Mouse (Mus musculus): Measurements from ENCODE around the gene Dcbld1. TPM values are rescaled to one million over a fixed set of nuclear protein-coding genes. Genes with fewer than 3 reads are reported as not detected.

Gene Dcbld1
- polyA plus RNA-seq (2015; fragmentation: Nextera tagmentation; extraction: Ambion mirVana): 4.2 and 4.4 TPM in 2 replicates

DNA sequence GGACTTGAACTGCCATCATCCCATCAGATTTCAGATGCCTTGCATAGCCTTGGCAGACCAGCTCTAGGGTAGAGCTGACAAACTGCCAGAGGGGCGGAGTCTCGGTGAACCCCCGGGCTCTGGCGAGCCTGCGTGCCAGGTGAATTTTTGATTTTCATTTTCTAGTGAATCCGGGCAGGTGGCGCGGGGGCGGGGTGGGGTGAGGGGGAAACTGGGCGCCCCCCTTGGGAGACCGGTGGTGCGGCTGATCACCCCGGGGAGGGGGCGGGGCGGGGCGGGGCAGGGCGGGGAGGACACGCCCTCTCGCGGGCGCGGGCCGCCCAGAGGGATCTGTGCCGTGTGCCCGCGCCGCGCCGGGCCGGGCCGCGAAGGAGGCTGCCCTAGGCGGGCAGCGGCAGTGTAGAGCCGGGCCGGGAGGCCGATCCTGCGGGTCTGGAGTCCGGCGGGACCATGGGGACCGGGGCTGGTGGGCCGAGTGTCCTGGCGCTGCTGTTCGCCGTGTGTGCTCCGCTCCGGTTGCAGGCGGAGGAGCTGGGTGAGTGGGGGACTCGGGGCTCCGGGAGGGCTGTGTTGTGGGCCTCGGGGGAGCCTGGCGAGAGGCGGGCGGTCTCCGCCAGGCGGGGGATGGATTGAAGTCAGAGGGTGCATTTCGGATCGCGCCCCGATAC lies at the start of gene Dcbld1:
TSS of gene Dcbld1 (plus strand) at position 319 of the 668 bp plus-strand sequence.
- H3K4me1 ChIP-seq (ENCODE audit: control insufficient read depth, low read depth, low read length): no peaks in the 10 kb centered on the region
- ATAC-seq (ENCODE audit: low read depth): peak; percentile 92
- H3K4me2 ChIP-seq (ENCODE audit: low read depth, low read length): peak within 1 kb of the TSS; percentile 81
- H3K27ac ChIP-seq (ENCODE audit: low read length): peak within 1 kb of the TSS; percentile 66
- peak within 1 kb of the TSS; percentile 72 for H3K9ac ChIP-seq (ENCODE audit: low read depth, low read length)
- under 1% methylated on average over 49 of the region's 60 CpGs for WGBS (ENCODE audit: insufficient replicate concordance)
- H3K36me3 ChIP-seq (ENCODE audit: control insufficient read depth, insufficient read depth): no peaks in the 10 kb centered on the region
- peaks cover 10% of the 10 kb centered on the region for H3K27me3 ChIP-seq (ENCODE audit: control insufficient read depth, insufficient read depth, low read depth, low read length)
- no peaks in the 10 kb centered on the region for H3K9me3 ChIP-seq (replicated peaks; ENCODE audit: control insufficient read depth, low read length)
- H3K4me3 ChIP-seq (ENCODE audit: low read depth, low read length): peak within 1 kb of the TSS; percentile 70

DNA sequence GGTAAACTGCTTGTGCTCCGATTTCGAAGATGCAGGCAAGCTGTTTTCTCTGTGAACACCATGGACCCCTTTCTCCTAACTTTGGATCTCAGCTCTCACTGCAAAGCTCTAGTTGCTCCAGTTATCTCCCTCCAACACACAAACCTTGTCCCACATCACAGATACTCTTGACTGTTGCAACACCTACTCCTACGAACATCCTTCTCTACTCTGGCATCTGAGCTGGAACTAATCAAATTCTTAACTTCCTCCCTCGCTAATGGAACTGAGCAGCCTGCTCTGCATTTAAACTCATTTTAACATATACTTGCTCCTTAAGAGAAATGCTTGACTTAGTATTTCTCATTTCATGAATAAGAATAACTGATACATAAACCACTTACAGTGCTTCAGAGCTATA lies 47.5 kb upstream of the Dcbld1 start:
- no peak overlapping the region for H3K4me3 ChIP-seq (ENCODE audit: low read depth, low read length)
- H3K4me1 ChIP-seq (ENCODE audit: control insufficient read depth, low read depth, low read length): no peaks in the 10 kb centered on the region
- H3K27me3 ChIP-seq (ENCODE audit: control insufficient read depth, insufficient read depth, low read depth, low read length): no peaks in the 10 kb centered on the region
- H3K9me3 ChIP-seq (replicated peaks; ENCODE audit: control insufficient read depth, low read length): no peaks in the 10 kb centered on the region
- H3K36me3 ChIP-seq (ENCODE audit: control insufficient read depth, insufficient read depth): no peaks in the 10 kb centered on the region
- WGBS (ENCODE audit: insufficient replicate concordance): 53% methylated on average over 4 of the region's 4 CpGs
- no peak for ATAC-seq (ENCODE audit: low read depth)
- H3K9ac ChIP-seq (ENCODE audit: low read depth, low read length): no peak overlapping the region
- H3K27ac ChIP-seq (ENCODE audit: low read length): no peak overlapping the region
- H3K4me2 ChIP-seq (ENCODE audit: low read depth, low read length): no peak overlapping the region

DNA sequence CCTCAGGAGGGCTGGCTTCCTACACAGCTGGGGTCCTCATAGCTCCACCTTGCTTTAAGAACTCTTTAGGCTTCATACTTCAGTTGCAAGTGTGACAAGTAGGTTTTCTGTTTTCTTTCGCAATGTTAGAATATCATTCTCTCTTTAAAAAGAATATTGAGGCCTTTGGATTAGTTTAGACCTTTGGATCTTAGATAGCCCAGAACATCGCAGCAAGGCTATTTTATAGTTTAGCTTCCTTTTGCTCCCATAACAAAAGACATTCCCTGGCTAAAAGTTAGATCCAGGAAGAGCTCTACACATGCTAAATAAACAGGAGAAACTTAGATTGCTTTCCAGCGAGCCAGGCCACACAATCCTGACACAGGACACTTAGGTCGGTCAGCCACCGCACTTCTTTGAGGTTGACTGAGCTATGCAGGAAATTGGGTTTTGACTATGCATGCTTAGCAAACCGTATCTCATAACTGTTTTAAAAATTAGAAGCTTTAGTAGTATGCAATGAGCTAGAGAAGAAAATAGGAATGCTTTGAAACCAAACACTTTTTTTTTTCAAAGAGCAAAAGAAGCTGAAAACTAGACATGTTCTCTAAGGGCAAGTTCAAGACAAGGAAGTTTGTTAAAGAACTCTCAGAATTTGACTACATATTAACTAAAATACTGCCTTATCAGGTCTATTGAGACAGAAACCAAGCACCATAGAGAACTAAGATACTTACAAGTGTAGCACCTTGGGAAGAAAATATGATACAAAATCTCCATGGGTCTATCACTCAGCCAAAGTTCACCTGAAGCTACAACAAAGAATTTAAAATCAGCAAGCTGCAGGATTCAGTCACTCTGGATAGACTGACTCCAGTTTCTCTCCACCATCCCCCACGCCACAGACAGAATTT lies 38.2 kb upstream of the Dcbld1 start, which contains the start of gene Ros1:
TSS of gene Ros1 (minus strand) at position 288 of the 896 bp plus-strand sequence.
- Histone ChIP-seq H3K36me3 (ENCODE audit: control insufficient read depth, insufficient read depth) (no peaks in the 10 kb centered on the region), H3K9ac (ENCODE audit: low read depth, low read length) (no peak within 1 kb of the TSS), H3K27me3 (ENCODE audit: control insufficient read depth, insufficient read depth, low read depth, low read length) (no peaks in the 10 kb centered on the region), H3K4me2 (ENCODE audit: low read depth, low read length) (no peak within 1 kb of the TSS), H3K4me1 (ENCODE audit: control insufficient read depth, low read depth, low read length) (no peaks in the 10 kb centered on the region), H3K9me3 (replicated peaks; ENCODE audit: control insufficient read depth, low read length) (no peaks in the 10 kb centered on the region), H3K27ac (ENCODE audit: low read length) (no peak within 1 kb of the TSS), H3K4me3 (ENCODE audit: low read depth, low read length) (no peak within 1 kb of the TSS)
- ATAC-seq (ENCODE audit: low read depth): no peak
- 53% methylated on average over 7 of the region's 7 CpGs for WGBS (ENCODE audit: insufficient replicate concordance)

DNA sequence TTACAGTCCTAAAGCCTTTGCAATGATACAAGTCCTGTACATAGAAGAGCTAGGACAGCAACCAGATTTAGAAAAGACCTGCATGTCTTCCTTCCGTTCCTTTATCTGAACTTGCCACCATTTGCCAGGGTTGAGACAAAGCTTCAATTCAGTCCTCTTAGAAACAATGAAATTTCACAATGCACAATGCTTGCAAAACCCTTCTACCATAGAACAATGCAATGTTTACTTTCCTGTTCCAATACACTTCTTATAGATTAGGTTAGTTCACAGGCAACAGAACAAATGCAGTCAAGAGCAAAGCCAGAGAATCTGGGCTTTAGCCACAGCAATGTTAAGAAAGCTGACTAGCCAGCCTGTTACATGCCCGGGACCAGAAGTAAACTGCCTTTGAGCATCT lies 29.4 kb upstream of the Dcbld1 start:
- 49% methylated on average over 2 of the region's 2 CpGs for whole genome bisulfite sequencing (ENCODE audit: insufficient replicate concordance)
- ATAC-seq (ENCODE audit: low read depth): no peak
- Histone ChIP-seq H3K27ac (ENCODE audit: low read length) (no peak overlapping the region), H3K4me2 (ENCODE audit: low read depth, low read length) (no peak overlapping the region), H3K9ac (ENCODE audit: low read depth, low read length) (no peak overlapping the region), H3K9me3 (replicated peaks; ENCODE audit: control insufficient read depth, low read length) (no peaks in the 10 kb centered on the region), H3K4me3 (ENCODE audit: low read depth, low read length) (no peak overlapping the region), H3K4me1 (ENCODE audit: control insufficient read depth, low read depth, low read length) (no peaks in the 10 kb centered on the region), H3K36me3 (ENCODE audit: control insufficient read depth, insufficient read depth) (no peaks in the 10 kb centered on the region), H3K27me3 (ENCODE audit: control insufficient read depth, insufficient read depth, low read depth, low read length) (no peaks in the 10 kb centered on the region)

DNA sequence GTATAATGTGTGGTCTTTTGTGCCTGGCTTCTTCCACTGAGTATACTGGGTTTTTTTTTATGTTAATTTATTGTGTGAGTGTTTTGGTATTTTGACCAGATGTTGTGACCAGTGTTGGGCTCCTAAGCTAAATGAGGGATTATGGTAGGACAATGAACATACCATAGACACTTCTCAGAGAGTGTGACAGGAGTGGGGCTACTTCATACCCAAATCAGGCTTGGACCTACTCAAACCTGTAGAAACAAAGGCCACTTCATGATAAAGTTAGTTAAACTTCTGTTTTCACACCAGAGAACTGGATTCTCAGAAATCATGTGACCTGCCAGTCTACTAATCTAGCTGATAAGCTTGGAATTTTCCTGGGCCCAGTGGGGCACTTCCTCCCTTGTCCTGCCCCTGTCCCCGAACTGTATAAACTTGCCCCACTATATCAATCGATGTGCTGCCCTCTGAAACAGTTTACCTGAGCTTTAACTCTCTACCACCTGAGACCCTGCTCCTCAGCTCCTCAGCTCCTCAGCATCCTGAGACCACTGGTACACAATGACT lies 18.1 kb upstream of the Dcbld1 start:
- H3K27ac ChIP-seq (ENCODE audit: low read length): no peak overlapping the region
- no peaks in the 10 kb centered on the region for H3K9me3 ChIP-seq (replicated peaks; ENCODE audit: control insufficient read depth, low read length)
- H3K27me3 ChIP-seq (ENCODE audit: control insufficient read depth, insufficient read depth, low read depth, low read length): no peaks in the 10 kb centered on the region
- no peak overlapping the region for H3K4me2 ChIP-seq (ENCODE audit: low read depth, low read length)
- no peaks in the 10 kb centered on the region for H3K36me3 ChIP-seq (ENCODE audit: control insufficient read depth, insufficient read depth)
- ATAC-seq (ENCODE audit: low read depth): no peak
- no peak overlapping the region for H3K4me3 ChIP-seq (ENCODE audit: low read depth, low read length)
- WGBS (ENCODE audit: insufficient replicate concordance): 41% methylated on average over 2 of the region's 2 CpGs
- no peaks in the 10 kb centered on the region for H3K4me1 ChIP-seq (ENCODE audit: control insufficient read depth, low read depth, low read length)
- H3K9ac ChIP-seq (ENCODE audit: low read depth, low read length): no peak overlapping the region

DNA sequence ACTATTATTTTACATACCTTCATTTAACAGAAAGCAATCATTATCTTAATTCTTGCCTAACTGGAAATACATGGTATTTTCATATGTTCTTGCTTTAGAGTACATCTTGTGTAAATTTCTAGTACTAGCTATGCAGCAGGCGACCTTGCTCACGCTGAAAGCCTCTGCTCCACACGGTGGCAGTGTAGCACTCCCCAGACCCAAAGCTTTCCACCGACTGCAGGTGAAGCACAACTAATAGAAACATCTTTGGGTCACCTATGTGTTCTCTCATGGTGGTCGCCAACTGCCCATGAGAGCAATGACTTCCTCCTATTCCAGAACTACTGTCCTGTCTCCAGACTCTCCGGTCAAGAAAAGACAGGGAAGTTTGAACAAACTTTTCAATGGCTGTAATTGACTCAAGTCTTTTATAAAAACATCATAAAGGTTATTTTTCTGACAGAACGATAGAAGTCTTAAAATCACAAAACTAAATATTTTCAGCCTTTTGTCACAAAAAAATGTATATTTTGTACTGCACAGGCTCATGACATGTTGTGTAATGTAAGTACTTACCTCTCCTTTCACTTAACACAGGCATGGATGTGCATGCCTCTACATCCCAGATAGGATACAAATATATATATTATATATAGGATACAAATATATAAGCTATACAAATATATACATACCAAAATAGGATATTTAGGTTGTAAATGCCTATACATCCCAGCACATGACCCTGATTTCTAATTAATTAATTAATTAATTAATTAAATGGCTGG lies 16.4 kb upstream of the Dcbld1 start:
- H3K9ac ChIP-seq (ENCODE audit: low read depth, low read length): no peak overlapping the region
- no peaks in the 10 kb centered on the region for H3K27me3 ChIP-seq (ENCODE audit: control insufficient read depth, insufficient read depth, low read depth, low read length)
- H3K27ac ChIP-seq (ENCODE audit: low read length): no peak overlapping the region
- H3K36me3 ChIP-seq (ENCODE audit: control insufficient read depth, insufficient read depth): no peaks in the 10 kb centered on the region
- no peaks in the 10 kb centered on the region for H3K9me3 ChIP-seq (replicated peaks; ENCODE audit: control insufficient read depth, low read length)
- WGBS (ENCODE audit: insufficient replicate concordance): 19% methylated on average over 7 of the region's 7 CpGs
- no peak overlapping the region for H3K4me2 ChIP-seq (ENCODE audit: low read depth, low read length)
- H3K4me3 ChIP-seq (ENCODE audit: low read depth, low read length): no peak overlapping the region
- no peak for ATAC-seq (ENCODE audit: low read depth)
- no peaks in the 10 kb centered on the region for H3K4me1 ChIP-seq (ENCODE audit: control insufficient read depth, low read depth, low read length)

DNA sequence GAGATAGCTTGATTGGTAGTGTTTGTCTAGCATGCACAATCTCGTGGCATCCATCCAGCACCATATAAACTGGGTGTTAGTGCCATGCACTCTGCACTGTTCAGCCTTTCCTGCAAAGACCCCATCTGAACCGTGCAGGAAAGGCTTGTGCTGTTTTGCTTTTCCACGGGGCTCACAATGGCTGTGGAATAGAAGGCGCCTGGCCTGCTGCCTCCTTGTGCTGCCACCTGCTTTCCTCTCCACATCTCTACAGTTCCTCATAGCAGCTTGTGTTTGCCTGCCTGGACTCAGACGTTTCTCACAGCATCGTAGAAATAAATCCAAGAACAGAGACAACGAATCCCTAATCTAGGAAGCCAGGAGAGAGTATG lies 15.9 kb upstream of the Dcbld1 start:
- H3K36me3 ChIP-seq (ENCODE audit: control insufficient read depth, insufficient read depth): no peaks in the 10 kb centered on the region
- 38% methylated on average over 7 of the region's 7 CpGs for WGBS (ENCODE audit: insufficient replicate concordance)
- H3K27ac ChIP-seq (ENCODE audit: low read length): no peak overlapping the region

DNA sequence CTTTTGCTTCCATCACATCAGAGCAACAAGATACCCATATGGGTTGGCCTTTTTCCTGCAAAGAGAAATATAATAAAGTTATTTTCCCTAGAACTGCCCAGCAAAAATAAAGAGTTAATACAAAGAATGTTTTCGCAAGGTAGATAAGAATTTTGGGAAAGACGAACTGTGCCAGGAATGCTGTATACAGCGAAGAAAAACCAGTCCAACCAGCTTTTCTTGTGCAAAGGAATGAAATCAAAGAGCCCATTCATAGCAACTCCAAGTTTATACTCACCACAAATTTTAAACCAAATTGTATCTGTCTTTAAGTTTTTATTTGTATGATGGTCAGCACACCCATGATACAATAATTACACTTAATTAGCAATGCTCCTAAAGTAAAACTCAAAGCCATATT lies 13.8 kb upstream of the Dcbld1 start:
- Histone ChIP-seq H3K4me2 (ENCODE audit: low read depth, low read length) (no peak overlapping the region), H3K27me3 (ENCODE audit: control insufficient read depth, insufficient read depth, low read depth, low read length) (no peaks in the 10 kb centered on the region), H3K27ac (ENCODE audit: low read length) (no peak overlapping the region), H3K36me3 (ENCODE audit: control insufficient read depth, insufficient read depth) (no peaks in the 10 kb centered on the region), H3K4me1 (ENCODE audit: control insufficient read depth, low read depth, low read length) (no peaks in the 10 kb centered on the region), H3K9me3 (replicated peaks; ENCODE audit: control insufficient read depth, low read length) (no peaks in the 10 kb centered on the region), H3K9ac (ENCODE audit: low read depth, low read length) (no peak overlapping the region), H3K4me3 (ENCODE audit: low read depth, low read length) (no peak overlapping the region)
- no peak for ATAC-seq (ENCODE audit: low read depth)
- 65% methylated on average over 3 of the region's 3 CpGs for WGBS (ENCODE audit: insufficient replicate concordance)

More for the DNA sequence above, 15.9 kb upstream of the Dcbld1 start:
- no peaks in the 10 kb centered on the region for H3K27me3 ChIP-seq (ENCODE audit: control insufficient read depth, insufficient read depth, low read depth, low read length)
- no peak overlapping the region for H3K4me3 ChIP-seq (ENCODE audit: low read depth, low read length)
- ATAC-seq (ENCODE audit: low read depth): no peak
- H3K4me1 ChIP-seq (ENCODE audit: control insufficient read depth, low read depth, low read length): no peaks in the 10 kb centered on the region
- no peak overlapping the region for H3K9ac ChIP-seq (ENCODE audit: low read depth, low read length)
- H3K4me2 ChIP-seq (ENCODE audit: low read depth, low read length): no peak overlapping the region
- H3K9me3 ChIP-seq (replicated peaks; ENCODE audit: control insufficient read depth, low read length): no peaks in the 10 kb centered on the region

Data from liver, embryonic 16.5 days (tissue).